Mouse (Mus musculus): ENCODE measurements around the gene Cc2d1b.
A peak's percentile ranks its signal among the peaks of the same experiment; 100 is the strongest.

The Cc2d1b gene

DNA sequence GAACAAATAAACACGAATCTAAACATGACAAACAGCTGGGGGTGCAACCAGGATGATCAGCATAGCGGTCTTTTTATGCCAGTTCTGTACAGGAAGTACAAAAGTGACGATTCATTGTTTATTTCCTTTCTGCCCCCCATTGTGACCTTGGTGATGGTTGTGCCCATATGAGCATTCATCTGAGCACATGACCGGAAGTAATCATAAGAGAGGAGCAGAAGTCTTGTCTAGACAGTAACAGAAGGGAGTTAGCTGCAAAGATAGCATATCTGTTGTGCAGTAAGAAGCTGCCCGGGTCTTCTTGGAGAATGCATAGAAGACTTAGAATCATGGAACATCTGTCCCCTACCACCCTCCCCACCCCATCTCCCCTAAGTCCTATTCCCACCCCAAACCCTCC is 19.0 kb downstream of the Cc2d1b start:
- DNase-seq (ENCODE audit: low spot score), result no peak

DNA sequence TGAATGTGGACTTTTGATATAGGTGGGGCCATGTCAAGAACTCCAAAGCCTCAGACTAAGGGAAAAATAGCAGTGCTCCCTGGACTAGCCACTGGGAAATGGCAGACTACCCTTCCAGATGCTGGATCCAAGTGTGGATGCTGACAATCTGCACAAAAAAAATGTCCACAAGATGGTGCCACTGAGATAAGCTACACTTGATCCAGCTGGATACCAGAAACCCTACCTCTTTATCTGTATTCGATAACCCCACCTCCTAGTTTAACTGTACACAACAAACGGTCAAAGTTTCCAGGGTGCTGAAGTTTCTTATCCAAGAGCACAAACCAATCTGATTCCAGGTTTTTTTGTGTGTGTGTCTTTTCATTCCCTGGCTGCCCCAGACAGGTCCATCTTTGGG is 44.7 kb downstream of the Cc2d1b start:
- peak; percentile 54 for DNase-seq (ENCODE audit: low spot score)
